Mouse (Mus musculus): ENCODE data around the gene Phykpl.

DNA sequence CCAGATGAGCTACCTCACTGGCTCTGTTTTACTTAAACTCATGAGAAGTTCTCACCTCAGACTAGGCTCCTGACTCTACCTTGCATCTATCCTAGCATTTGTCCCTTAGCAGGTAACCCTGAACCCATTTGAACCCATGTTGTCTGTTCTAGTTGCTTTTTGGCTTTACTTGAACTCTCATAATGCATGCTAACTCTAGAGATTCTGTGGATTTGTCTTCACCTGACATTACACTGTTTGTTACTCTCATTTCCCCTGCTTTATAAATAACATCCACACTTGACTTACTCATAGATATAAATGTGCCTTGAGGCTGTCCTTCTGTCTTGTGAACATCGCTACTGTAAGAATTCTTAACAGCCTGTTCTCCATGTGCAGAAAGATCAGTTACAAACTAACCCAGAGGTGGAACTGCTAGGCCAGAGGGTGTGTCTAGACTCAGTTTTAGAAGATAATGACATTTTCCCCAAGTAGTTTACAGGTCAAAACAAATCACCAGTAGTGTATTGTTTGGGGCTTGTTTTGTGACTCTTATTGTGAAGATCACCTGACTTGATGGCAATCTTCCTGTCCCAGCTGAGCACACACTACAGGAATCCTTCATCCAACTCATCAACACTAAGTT is 11.0 kb downstream of the Phykpl start:
- TF ChIP-seq CTCF (conservative IDR thresholded peaks at IDR 0.05; ENCODE audit: low read length) (no peak), POU5F1 (IDR thresholded peaks at IDR 0.05; ENCODE audit: borderline replicate concordance, low read length) (no peak), NANOG (IDR thresholded peaks at IDR 0.05; ENCODE audit: borderline replicate concordance, low read length) (no peak)
